Mouse (Mus musculus) embryonic facial prominence, embryonic 15.5 days (tissue): ENCODE measurements around the gene Drg2. TPM values are rescaled to one million over a fixed set of nuclear protein-coding genes. Genes with fewer than 3 reads are reported as not detected.

Experiments
- ATAC-seq: fragments of 200-750 bp; cut with Nextera tagmentation; 2 replicates; pipeline ENCODE4 v1.8.0; 2017; ENCODE audit warnings: low read depth, moderate TSS enrichment; ENCODE audit not compliant: insufficient number of reproducible peaks, low FRiP score, low TSS enrichment
- H3K27ac ChIP-seq: fragments of 300-500 bp; sonication (generic); replicated peaks from 2 replicates; pipeline ENCODE4 v1.5.1; 2015; ENCODE audit warnings: mild to moderate bottlenecking, inconsistent platforms
- H3K27me3 ChIP-seq: fragments of 300-500 bp; sonication (generic); 2 replicates; pipeline ENCODE4 v1.6.1; 2015; ENCODE audit warnings: inconsistent platforms
- H3K36me3 ChIP-seq: fragments of 300-500 bp; sonication (generic); 2 replicates; pipeline ENCODE4 v1.6.1; 2015; ENCODE audit warnings: mild to moderate bottlenecking, inconsistent platforms
- H3K4me1 ChIP-seq: fragments of 300-500 bp; sonication (generic); 2 replicates; pipeline ENCODE4 v1.6.1; 2015; ENCODE audit warnings: inconsistent platforms
- H3K4me2 ChIP-seq: fragments of 300-500 bp; sonication (generic); replicated peaks from 2 replicates; pipeline ENCODE4 v1.6.1; 2015; ENCODE audit warnings: mild to moderate bottlenecking, inconsistent platforms
- H3K4me3 ChIP-seq: fragments of 300-500 bp; sonication (generic); replicated peaks from 2 replicates; pipeline ENCODE4 v1.5.1; 2015; ENCODE audit warnings: mild to moderate bottlenecking, inconsistent platforms
- H3K9ac ChIP-seq: fragments of 300-500 bp; sonication (generic); 2 replicates; pipeline ENCODE4 v1.6.1; 2015; ENCODE audit warnings: inconsistent platforms
- H3K9me3 ChIP-seq: fragments of 300-500 bp; sonication (generic); replicated peaks from 2 replicates; pipeline ENCODE4 v1.6.1; 2016; ENCODE audit warnings: inconsistent platforms
- WGBS: fragments of 180-500 bp; shearing (Covaris S2); methylation state at CpG from one replicate; pipeline ENCODE4 v1.1.7; 2015; 5-methylcytosine and 5-hydroxymethylcytosine counted together
- polyA plus RNA-seq: library from polyadenylated mRNA; unstranded; fragments of >200 nt; fragmentation: Nextera tagmentation; extraction: Ambion mirVana; gene quantifications from 2 replicates; pipeline ENCODE4 v1.2.1, GENCODE M21; 2015

Gene Drg2
- polyA plus RNA-seq, 1 experiment from 2014 or later: 106 TPM

- no peak for ATAC-seq
- Histone ChIP-seq H3K9me3 (no peaks in the 10 kb centered on the region), H3K4me1 (peaks cover 10% of the 10 kb centered on the region), H3K27ac (no peak overlapping the region), H3K4me3 (no peak overlapping the region), H3K36me3 (no peaks in the 10 kb centered on the region), H3K9ac (no peak overlapping the region), H3K4me2 (no peak overlapping the region), H3K27me3 (no peaks in the 10 kb centered on the region; the same call in 1 of the 2 replicates)
- 78% methylated on average over 2 of the region's 2 CpGs for WGBS
Measured at GRCm38 (mm10) chr11:60512520-60512919, 58.1 kb downstream of the Drg2 start.

GRCm38 (mm10) chr11:60514941-60515340 is 60.5 kb downstream of the Drg2 start:
- Histone ChIP-seq H3K9me3 (no peaks in the 10 kb centered on the region), H3K4me3 (no peak overlapping the region), H3K27ac (no peak overlapping the region), H3K36me3 (no peaks in the 10 kb centered on the region), H3K4me2 (no peak overlapping the region), H3K4me1 (no peaks in the 10 kb centered on the region), H3K27me3 (no peaks in the 10 kb centered on the region; the same call in 1 of the 2 replicates), H3K9ac (no peak overlapping the region)
- ATAC-seq: no peak
- 38% methylated on average over 2 of the region's 2 CpGs for WGBS

GRCm38 (mm10) chr11:60518305-60518704 is 63.9 kb downstream of the Drg2 start:
- no peaks in the 10 kb centered on the region for H3K4me1 ChIP-seq
- H3K4me3 ChIP-seq: no peak overlapping the region
- no peaks in the 10 kb centered on the region for H3K36me3 ChIP-seq
- H3K27ac ChIP-seq: no peak overlapping the region
- no peak for ATAC-seq
- H3K9me3 ChIP-seq: no peaks in the 10 kb centered on the region
- no peak overlapping the region for H3K9ac ChIP-seq
- 72% methylated on average over 4 of the region's 4 CpGs for WGBS
- no peak overlapping the region for H3K4me2 ChIP-seq
- no peaks in the 10 kb centered on the region for H3K27me3 ChIP-seq

Other genes starting within 250 kb of the Drg2 start
- 76.7 and 78.1 TPM in 2 replicates for gene Srebf1, start 232.0 kb upstream of the Drg2 start, polyA plus RNA-seq
- 34.1 and 36.7 TPM in 2 replicates for gene Tom1l2, start 101.7 kb upstream of the Drg2 start, polyA plus RNA-seq
- 10.5 and 20.0 TPM in 2 replicates for gene Drc3, start 101.3 kb upstream of the Drg2 start, polyA plus RNA-seq
- 29.5 and 30.7 TPM in 2 replicates for gene Gid4, start 37.4 kb upstream of the Drg2 start, polyA plus RNA-seq
- 51.6 and 53.6 TPM in 2 replicates for gene Atpaf2, start 36.1 kb upstream of the Drg2 start, polyA plus RNA-seq
- 0.38 and 0.43 TPM in 2 replicates for gene Myo15, start 14.7 kb downstream of the Drg2 start, polyA plus RNA-seq
- 36.8 and 38.6 TPM in 2 replicates for gene Alkbh5, start 81.8 kb downstream of the Drg2 start, polyA plus RNA-seq
- 56.8 and 57.1 TPM in 2 replicates for gene Llgl1, start 245.1 kb downstream of the Drg2 start, polyA plus RNA-seq